Mouse (Mus musculus) small intestine, adult 2 months (tissue): ENCODE measurements around the gene Nup214.

Experiments used
- CTCF ChIP-seq: fragments of 200-500 bp; IDR thresholded peaks from 2 replicates; pipeline ENCODE4 v1.5.1; 2012; ENCODE audit warnings: low read depth, mild to moderate bottlenecking, control low read depth, inconsistent platforms, low read length, moderate library complexity, mixed read lengths; ENCODE audit not compliant: insufficient replicate concordance, insufficient read length; ENCODE audit errors: extremely low read depth
- POLR2A ChIP-seq: fragments of 200-500 bp; IDR thresholded peaks from 2 replicates; pipeline ENCODE4 v1.6.1; 2012; ENCODE audit warnings: low read depth, mild to moderate bottlenecking, control low read depth, inconsistent platforms, low read length, moderate library complexity

DNA sequence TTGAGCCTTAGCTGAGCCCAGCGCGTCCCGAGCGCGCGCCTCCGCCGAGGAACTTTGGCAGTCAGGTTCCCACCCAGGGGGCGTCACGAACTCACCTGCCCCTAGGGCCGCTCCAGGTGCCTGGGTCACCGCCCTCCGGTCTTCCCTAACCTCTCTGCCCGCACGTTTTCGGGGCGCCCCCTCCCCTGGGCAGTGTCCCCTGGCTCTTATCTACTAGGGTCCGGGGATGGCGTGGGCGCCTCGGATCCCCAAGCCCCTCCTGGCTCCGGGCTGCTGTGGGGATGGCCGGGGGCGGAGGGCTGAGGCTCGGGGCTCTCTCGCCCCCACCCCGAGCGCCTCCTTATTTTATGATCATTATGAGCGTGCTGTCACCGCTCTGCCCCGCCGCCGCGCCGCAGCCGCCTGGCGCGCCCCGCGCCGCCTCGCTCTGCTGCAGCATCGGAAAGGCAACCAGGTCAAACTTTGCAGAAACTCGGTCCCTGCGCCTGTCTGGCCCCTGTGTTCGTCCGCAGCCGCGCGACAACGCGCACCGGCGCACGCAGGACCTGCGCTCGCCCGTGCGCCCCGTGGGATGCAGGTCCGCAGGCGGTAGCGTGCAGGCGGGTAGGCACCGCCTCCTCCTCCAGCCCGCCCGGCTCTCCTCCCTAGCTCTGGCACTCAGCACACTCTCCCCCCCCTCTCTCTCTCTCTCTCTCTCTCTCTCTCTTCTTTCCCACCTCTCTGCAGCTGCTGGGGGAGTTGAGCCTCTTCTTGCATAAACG lies 110.1 kb downstream of the Nup214 start, which contains the start of gene Fam78a:
- TF ChIP-seq CTCF (no peak), POLR2A (no peak)
